Mouse (Mus musculus) heart, embryonic 10.5 days (tissue): Measurements from ENCODE around the gene Zswim7. TPM values are rescaled to one million over a fixed set of nuclear protein-coding genes. Genes with fewer than 3 reads are reported as not detected.
A peak's percentile ranks its signal among the peaks of the same experiment; 100 is the strongest.
"Not testable (repeated sequence)": the region's sequence is repeated elsewhere in the genome, so short reads cannot be mapped to it uniquely, and the experiment has no call there.

Experiments
- DNase-seq: peaks from one replicate; pipeline ENCODE4 v3.0.0-alpha.2; 2017; ENCODE audit warnings: low spot score
- H3K27ac ChIP-seq: fragments of 300-500 bp; sonication (generic); 2 replicates; pipeline ENCODE4 v1.5.1; 2016; ENCODE audit warnings: mild to moderate bottlenecking
- H3K27me3 ChIP-seq: fragments of 300-500 bp; sonication (generic); 2 replicates; pipeline ENCODE4 v1.6.1; 2016; ENCODE audit warnings: mild to moderate bottlenecking; ENCODE audit not compliant: poor library complexity, insufficient read depth, severe bottlenecking
- H3K36me3 ChIP-seq: fragments of 300-500 bp; sonication (generic); 2 replicates; pipeline ENCODE4 v1.6.1; 2016; ENCODE audit warnings: mild to moderate bottlenecking, moderate library complexity
- H3K4me1 ChIP-seq: fragments of 300-500 bp; sonication (generic); 2 replicates; pipeline ENCODE4 v1.6.1; 2016; ENCODE audit warnings: mild to moderate bottlenecking
- H3K4me3 ChIP-seq: fragments of 300-500 bp; sonication (generic); 2 replicates; pipeline ENCODE4 v1.5.1; 2016; ENCODE audit warnings: mild to moderate bottlenecking, moderate library complexity
- H3K9me3 ChIP-seq: fragments of 300-500 bp; sonication (generic); 2 replicates; pipeline ENCODE4 v1.6.1; 2016; ENCODE audit warnings: mild to moderate bottlenecking, moderate library complexity
- WGBS: fragments of 180-500 bp; shearing (Covaris S2); methylation state at CpG from one replicate; pipeline ENCODE4 v1.1.7; 2016; 5-methylcytosine and 5-hydroxymethylcytosine counted together
- polyA plus RNA-seq: library from polyadenylated mRNA; unstranded; fragments of >200 nt; fragmentation: Nextera tagmentation; extraction: Ambion mirVana; gene quantifications from 2 replicates; pipeline ENCODE4 v1.2.1, GENCODE M21; 2016

Zswim7 gene
- 19.2 and 19.6 TPM in 2 replicates for polyA plus RNA-seq

- under 1% methylated on average over 68 of the region's 68 CpGs for WGBS
Observed at GRCm38 (mm10) chr11:62280675-62281600, at the start of gene Zswim7, which contains the start of gene Ttc19. Gene Zswim7 (minus strand): TSS chr11:62281375. Gene Ttc19 (plus strand): TSS chr11:62281473.

GRCm38 (mm10) chr11:62323659-62324058 is 42.5 kb upstream of the Zswim7 start:
- no peaks in the 10 kb centered on the region for H3K4me1 ChIP-seq
- H3K27me3 ChIP-seq, result no peaks in the 10 kb centered on the region
- no peak for DNase-seq
- no peaks in the 10 kb centered on the region for H3K9me3 ChIP-seq
- peaks cover 95% of the 10 kb centered on the region for H3K36me3 ChIP-seq
- H3K27ac ChIP-seq, result no peak overlapping the region
- WGBS, result 46% methylated on average over 3 of the region's 3 CpGs
- H3K4me3 ChIP-seq, result no peak overlapping the region

More at GRCm38 (mm10) chr11:62280675-62281600, at the start of gene Zswim7, which contains the start of gene Ttc19:
- H3K27ac ChIP-seq, result peak within 1 kb of the TSS; percentile 95
- H3K9me3 ChIP-seq, result no peaks in the 10 kb centered on the region
- DNase-seq, result peak; percentile 96
- no peaks in the 10 kb centered on the region for H3K27me3 ChIP-seq
- peaks cover 26% of the 10 kb centered on the region for H3K36me3 ChIP-seq
- no peaks in the 10 kb centered on the region; the same call in 1 of the 2 replicates for H3K4me1 ChIP-seq
- peak within 1 kb of the TSS; percentile 93 for H3K4me3 ChIP-seq

GRCm38 (mm10) chr11:62320097-62320496 is 38.9 kb upstream of the Zswim7 start:
- H3K9me3 ChIP-seq, result no peaks in the 10 kb centered on the region
- 93% methylated on average over 3 of the region's 3 CpGs for WGBS

GRCm38 (mm10) chr11:62317746-62318145 is 36.6 kb upstream of the Zswim7 start:
- no peaks in the 10 kb centered on the region for H3K9me3 ChIP-seq
- no peak overlapping the region for H3K27ac ChIP-seq
- peaks cover 94% of the 10 kb centered on the region for H3K36me3 ChIP-seq
- no peak for DNase-seq
- H3K4me1 ChIP-seq, result no peaks in the 10 kb centered on the region
- WGBS, result 85% methylated on average over 11 of the region's 11 CpGs
- H3K27me3 ChIP-seq, result no peaks in the 10 kb centered on the region
- H3K4me3 ChIP-seq, result no peak overlapping the region

More at GRCm38 (mm10) chr11:62320097-62320496, 38.9 kb upstream of the Zswim7 start:
- Histone ChIP-seq H3K27me3 (no peaks in the 10 kb centered on the region), H3K4me3 (no peak overlapping the region), H3K27ac (no peak overlapping the region), H3K36me3 (peaks cover 93% of the 10 kb centered on the region), H3K4me1 (no peaks in the 10 kb centered on the region)
- no peak for DNase-seq

- WGBS, result 93% methylated on average over 5 of the region's 5 CpGs
- H3K36me3 ChIP-seq, result peaks cover 85% of the 10 kb centered on the region
Observed at GRCm38 (mm10) chr11:62314984-62315383, 33.8 kb upstream of the Zswim7 start.

GRCm38 (mm10) chr11:62309296-62309695 is 28.1 kb upstream of the Zswim7 start:
- H3K9me3 ChIP-seq, result no peaks in the 10 kb centered on the region
- DNase-seq, result no peak
- no peaks in the 10 kb centered on the region for H3K4me1 ChIP-seq
- H3K27ac ChIP-seq, result no peak overlapping the region
- WGBS, result 89% methylated on average over 2 of the region's 2 CpGs
- H3K4me3 ChIP-seq, result no peak overlapping the region
- peaks cover 61% of the 10 kb centered on the region for H3K36me3 ChIP-seq
- H3K27me3 ChIP-seq, result no peaks in the 10 kb centered on the region

More at GRCm38 (mm10) chr11:62314984-62315383, 33.8 kb upstream of the Zswim7 start:
- DNase-seq, result no peak
- no peaks in the 10 kb centered on the region for H3K27me3 ChIP-seq
- no peaks in the 10 kb centered on the region for H3K9me3 ChIP-seq
- H3K4me1 ChIP-seq, result no peaks in the 10 kb centered on the region
- H3K4me3 ChIP-seq, result no peak overlapping the region
- H3K27ac ChIP-seq, result no peak overlapping the region

- H3K27me3 ChIP-seq, result no peaks in the 10 kb centered on the region
- WGBS, result 86% methylated on average over 2 of the region's 2 CpGs
- H3K36me3 ChIP-seq, result peaks cover 41% of the 10 kb centered on the region
- DNase-seq, result no peak
- no peaks in the 10 kb centered on the region for H3K4me1 ChIP-seq
- H3K4me3 ChIP-seq, result no peak overlapping the region
- no peaks in the 10 kb centered on the region for H3K9me3 ChIP-seq
- H3K27ac ChIP-seq, result no peak overlapping the region
Observed at GRCm38 (mm10) chr11:62305866-62306265, 24.7 kb upstream of the Zswim7 start.

- no peaks in the 10 kb centered on the region for H3K27me3 ChIP-seq
- DNase-seq, result no peak
- no peak overlapping the region for H3K4me3 ChIP-seq
- peaks cover 33% of the 10 kb centered on the region; the same call in 1 of the 2 replicates for H3K36me3 ChIP-seq
- no peak overlapping the region for H3K27ac ChIP-seq
- no peaks in the 10 kb centered on the region for H3K9me3 ChIP-seq
- 82% methylated on average over 6 of the region's 6 CpGs for WGBS
- H3K4me1 ChIP-seq, result no peaks in the 10 kb centered on the region
Observed at GRCm38 (mm10) chr11:62298883-62299282, 17.7 kb upstream of the Zswim7 start.

- Histone ChIP-seq H3K27me3 (no peaks in the 10 kb centered on the region), H3K9me3 (no peaks in the 10 kb centered on the region), H3K36me3 (peaks cover 41% of the 10 kb centered on the region), H3K27ac (no peak overlapping the region), H3K4me1 (no peaks in the 10 kb centered on the region), H3K4me3 (no peak overlapping the region)
- no peak for DNase-seq
- 100% methylated on average over 2 of the region's 2 CpGs for WGBS
Observed at GRCm38 (mm10) chr11:62294121-62294520, 12.9 kb upstream of the Zswim7 start.

- H3K9me3 ChIP-seq, result no peaks in the 10 kb centered on the region
- no peak overlapping the region for H3K27ac ChIP-seq
- no peak overlapping the region for H3K4me3 ChIP-seq
- 97% methylated on average over 1 of the region's 1 CpGs for WGBS
- no peaks in the 10 kb centered on the region for H3K27me3 ChIP-seq
- H3K36me3 ChIP-seq, result peaks cover 66% of the 10 kb centered on the region
- DNase-seq, result peak; percentile 66
- no peaks in the 10 kb centered on the region for H3K4me1 ChIP-seq
Observed at GRCm38 (mm10) chr11:62287700-62288099, 6.5 kb upstream of the Zswim7 start.

GRCm38 (mm10) chr11:62285020-62285419 is 3.8 kb upstream of the Zswim7 start:
- Histone ChIP-seq H3K9me3 (no peaks in the 10 kb centered on the region), H3K36me3 (peaks cover 60% of the 10 kb centered on the region), H3K27ac (no peak overlapping the region), H3K27me3 (no peaks in the 10 kb centered on the region), H3K4me3 (no peak overlapping the region), H3K4me1 (no peaks in the 10 kb centered on the region)
- peak; percentile 55 for DNase-seq
- 93% methylated on average over 8 of the region's 8 CpGs for WGBS

- not testable (repeated sequence) for H3K4me3 ChIP-seq
- peaks cover 52% of the 10 kb centered on the region for H3K36me3 ChIP-seq
Observed at GRCm38 (mm10) chr11:62284020-62284419, 2.8 kb upstream of the Zswim7 start.

GRCm38 (mm10) chr11:62281601-62281997 is 424 bp upstream of the Zswim7 start:
- DNase-seq, result peak; percentile 84
- H3K27me3 ChIP-seq, result no peaks in the 10 kb centered on the region
- no peaks in the 10 kb centered on the region for H3K9me3 ChIP-seq
- H3K36me3 ChIP-seq, result peaks cover 33% of the 10 kb centered on the region
- H3K4me1 ChIP-seq, result no peaks in the 10 kb centered on the region; the same call in 1 of the 2 replicates
- peak overlapping the region; percentile 93 for H3K4me3 ChIP-seq
- H3K27ac ChIP-seq, result peak overlapping the region; percentile 95
- WGBS, result 0% methylated on average over 33 of the region's 57 CpGs

More at GRCm38 (mm10) chr11:62284020-62284419, 2.8 kb upstream of the Zswim7 start:
- not testable (repeated sequence) for H3K27ac ChIP-seq, H3K4me1 ChIP-seq, H3K9me3 ChIP-seq, H3K27me3 ChIP-seq
- peak; percentile 22 for DNase-seq
- WGBS, result 92% methylated on average over 3 of the region's 3 CpGs
